Mouse (Mus musculus) skeletal muscle tissue, adult 2 months (tissue): ENCODE measurements around the gene Gm20489.

Experiments
- DNase-seq: peaks from one replicate; pipeline ENCODE4 v3.0.0-alpha.2; 2012; ENCODE audit warnings: low read depth, low spot score

The Gm20489 gene

GRCm38 (mm10) chrX:101268755-101269124 lies at the start of gene Gm20489:
Gene Gm20489, minus strand, starts transcription at chrX:101269023.
- DNase-seq = no peak

DNA sequence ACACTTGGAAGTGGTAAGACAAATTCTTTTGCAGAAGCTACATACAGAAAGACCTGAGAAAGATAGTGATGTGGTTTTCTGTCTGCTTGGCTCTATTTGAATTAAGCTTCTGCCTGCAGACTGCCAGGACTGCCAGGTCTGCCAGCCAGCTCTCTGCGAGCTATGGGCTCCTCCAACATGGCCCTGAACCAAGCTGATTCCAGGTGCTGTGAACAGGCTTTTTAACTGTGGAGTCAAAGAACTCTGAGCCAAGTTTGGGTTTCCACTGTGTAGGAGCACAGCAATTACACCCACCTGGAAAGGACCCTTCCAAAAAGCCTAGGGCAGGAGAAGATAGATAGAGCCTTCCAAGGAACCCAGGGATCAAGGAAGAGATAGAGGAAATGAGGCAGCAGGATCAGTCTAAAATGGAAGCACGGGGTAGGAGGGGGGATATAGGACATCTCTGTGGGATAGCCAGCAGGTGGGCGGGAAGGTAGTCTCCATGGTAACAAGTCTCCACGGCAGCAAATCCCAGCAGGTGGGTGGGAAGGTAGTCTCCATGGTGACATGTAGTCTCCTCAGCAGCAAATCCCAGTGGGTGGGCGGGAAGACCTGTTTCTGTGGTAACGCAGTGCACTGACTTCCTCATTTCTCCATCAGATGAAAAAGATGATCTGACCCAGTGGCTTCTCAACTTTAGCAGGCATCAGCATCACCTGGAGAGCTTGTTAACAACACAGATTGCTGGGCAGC lies 45.0 kb upstream of the Gm20489 start:
- DNase-seq = no peak

DNA sequence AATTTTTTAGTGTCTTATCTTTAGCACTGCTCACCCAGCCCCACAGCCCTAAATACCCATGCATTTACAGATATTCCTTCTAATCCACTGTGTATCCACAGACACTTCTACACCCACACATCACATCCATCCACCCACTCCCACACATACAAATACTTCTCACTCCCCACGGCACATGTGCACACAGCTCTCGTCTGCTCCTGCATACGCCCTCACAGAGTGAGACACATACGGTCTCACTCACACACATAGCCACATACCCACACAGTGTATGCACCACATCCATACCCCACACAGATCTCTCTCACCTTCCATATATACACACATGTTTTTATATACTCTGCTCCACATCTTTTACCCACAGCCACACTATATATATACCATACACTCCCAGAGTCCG lies 40.5 kb upstream of the Gm20489 start:
- DNase-seq = no peak

DNA sequence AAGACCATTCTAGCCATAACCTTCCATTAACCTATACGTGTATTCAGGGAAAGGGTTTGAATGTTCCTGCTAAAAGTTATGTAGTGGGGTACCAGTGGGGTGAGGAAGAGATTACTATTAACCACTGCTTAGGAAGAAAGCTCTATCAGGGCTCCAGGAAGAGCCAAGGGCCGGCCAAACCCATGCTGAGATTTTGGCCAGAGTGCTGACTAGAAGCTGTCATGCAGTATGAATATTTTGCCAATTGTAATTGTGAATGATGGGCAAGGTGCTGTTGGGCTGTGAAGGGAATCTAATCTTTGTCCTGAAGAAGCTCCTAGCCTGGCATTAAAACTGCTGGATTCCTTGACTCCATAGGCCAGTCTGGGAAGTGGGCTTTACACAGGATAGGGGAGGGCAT lies 35.8 kb upstream of the Gm20489 start:
- no peak for DNase-seq

- no peak for DNase-seq
Measured at GRCm38 (mm10) chrX:101301654-101302053, 32.8 kb upstream of the Gm20489 start.

DNA sequence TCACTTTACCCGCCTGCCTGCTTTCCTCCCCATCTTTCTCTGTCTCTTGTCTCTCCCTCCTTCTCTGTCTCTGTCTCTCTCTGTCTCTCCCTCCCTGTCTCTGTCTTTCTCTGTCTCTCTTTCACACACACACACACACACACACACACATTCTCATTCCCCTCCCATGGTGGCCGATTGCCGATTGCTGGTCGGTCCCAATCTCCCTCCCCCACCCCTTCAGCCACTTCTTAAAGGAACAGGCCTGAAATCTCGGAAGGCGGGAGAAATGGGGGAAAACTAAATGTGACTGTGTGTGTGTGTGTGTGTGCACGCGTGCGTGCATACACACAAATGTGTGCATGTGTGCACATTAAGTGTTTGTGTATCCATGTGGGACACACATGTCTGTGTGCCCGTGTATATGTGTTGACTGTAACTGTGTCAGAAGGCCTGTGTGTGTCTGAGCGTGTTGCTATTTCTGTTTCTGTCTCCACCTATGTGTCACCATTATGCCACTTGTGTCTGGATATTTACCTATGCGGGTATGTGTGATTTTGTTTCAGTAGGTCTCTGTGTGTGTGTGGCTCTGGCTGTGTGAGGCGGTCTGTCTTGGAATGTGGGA lies 31.7 kb upstream of the Gm20489 start:
- no peak for DNase-seq

DNA sequence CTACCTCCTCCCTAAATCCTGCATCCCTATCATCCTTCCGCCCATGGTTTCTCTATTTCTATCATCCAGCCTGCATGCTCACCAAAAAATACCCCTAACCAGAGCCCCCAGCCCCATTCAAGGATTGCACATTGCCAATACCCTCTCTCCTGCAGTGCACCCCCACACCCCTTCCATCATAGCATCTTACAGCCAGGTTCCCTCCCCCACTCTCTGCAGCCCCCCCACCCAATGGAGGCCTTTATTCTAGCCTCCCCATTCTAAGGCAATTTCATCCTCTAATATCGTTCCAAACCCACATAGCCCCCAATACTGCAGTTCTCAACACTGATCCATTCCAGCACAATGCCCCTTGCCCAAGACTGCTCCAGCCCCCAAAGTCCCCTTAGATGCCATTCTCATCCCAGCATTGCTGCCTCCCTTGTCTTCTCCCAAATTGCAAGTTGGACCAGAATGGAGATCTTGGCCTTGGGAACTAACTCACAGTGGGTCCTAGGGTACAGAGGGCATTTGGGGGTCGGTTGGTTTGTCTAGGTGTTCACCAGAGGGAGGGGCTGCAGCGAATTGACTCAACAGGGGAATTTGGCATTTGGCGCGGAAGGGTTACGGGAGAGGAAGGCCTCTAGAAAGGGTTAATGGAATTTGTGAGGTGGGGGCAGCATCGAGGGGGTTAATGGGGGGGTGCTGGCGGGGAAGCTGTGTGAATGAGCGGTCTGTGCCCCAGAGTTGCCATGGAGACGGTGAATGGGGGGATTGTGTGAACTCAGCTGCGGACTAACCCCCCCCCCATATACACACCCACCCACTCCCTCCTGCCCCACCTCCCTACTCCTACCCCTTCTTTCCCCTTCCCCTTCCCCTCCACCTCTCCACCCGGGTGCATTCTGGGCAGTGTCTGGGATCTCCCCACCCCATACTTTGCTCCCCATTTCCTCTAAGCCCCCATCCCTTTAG lies 30.9 kb upstream of the Gm20489 start:
- DNase-seq = no peak

DNA sequence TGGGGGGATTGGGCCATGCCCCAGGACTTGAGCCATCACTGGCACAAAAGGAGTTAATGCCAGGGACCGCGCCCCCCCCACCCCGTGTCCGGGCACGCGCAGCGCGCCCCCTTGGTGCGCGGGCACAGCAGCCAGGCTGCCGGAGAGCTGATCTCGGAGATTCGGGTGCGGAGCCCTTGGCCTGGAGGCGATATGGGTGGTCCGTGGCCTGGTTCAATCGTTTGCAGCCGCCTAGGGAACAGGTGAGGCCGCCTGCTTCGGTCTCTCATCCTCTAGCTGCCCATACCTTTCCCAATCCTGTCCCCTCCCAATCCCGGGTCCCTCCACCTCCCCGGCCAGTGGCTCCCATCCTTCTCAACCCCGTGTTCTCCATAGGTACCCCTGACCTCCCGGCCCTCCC lies 30.2 kb upstream of the Gm20489 start, which contains the start of gene Nlgn3:
Gene Nlgn3, plus strand, starts transcription at position 114 of the 400 bp plus-strand sequence.
- no peak for DNase-seq

GRCm38 (mm10) chrX:101290111-101290510 lies 21.3 kb upstream of the Gm20489 start:
- no peak for DNase-seq

GRCm38 (mm10) chrX:101289037-101289436 lies 20.2 kb upstream of the Gm20489 start:
- no peak for DNase-seq

GRCm38 (mm10) chrX:101288432-101288831 lies 19.6 kb upstream of the Gm20489 start:
- DNase-seq = no peak

GRCm38 (mm10) chrX:101287543-101287942 lies 18.7 kb upstream of the Gm20489 start:
- DNase-seq = no peak

DNA sequence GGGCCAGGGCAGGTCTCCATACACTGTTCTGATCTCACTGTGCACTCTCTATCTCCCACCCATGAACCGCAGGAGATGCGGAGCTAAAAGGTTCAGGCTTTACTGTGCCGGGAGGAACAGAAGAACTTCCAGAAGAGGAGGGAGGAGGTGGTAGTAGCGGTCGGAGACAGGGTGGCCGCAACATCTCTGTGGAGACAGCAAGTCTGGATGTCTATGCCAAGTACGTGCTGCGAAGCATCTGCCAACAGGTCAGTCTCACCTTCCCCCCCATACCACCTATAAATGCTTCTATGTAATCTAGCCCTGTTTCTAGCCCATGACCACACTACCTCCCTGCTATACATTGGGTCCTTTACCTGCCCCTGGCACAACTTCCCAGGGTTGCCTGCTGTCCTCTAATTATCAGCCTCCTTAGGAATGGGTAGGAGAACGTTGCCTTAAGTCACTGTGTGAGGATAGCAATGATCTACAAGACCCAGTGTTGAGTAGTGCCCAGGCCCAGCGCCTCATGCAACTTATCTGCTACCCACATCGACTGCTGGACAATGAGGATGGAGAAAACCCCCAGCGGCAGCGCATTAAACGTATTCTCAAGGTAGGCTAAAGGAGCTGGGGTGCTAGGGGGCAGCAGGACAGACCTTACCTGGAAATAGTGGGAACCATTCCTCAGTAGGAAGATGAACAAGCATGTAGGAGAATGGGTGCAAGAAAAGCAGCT lies 17.3 kb upstream of the Gm20489 start:
- no peak for DNase-seq

GRCm38 (mm10) chrX:101285534-101285933 lies 16.7 kb upstream of the Gm20489 start:
- DNase-seq = no peak

GRCm38 (mm10) chrX:101282813-101283212 lies 14.0 kb upstream of the Gm20489 start:
- DNase-seq = no peak

DNA sequence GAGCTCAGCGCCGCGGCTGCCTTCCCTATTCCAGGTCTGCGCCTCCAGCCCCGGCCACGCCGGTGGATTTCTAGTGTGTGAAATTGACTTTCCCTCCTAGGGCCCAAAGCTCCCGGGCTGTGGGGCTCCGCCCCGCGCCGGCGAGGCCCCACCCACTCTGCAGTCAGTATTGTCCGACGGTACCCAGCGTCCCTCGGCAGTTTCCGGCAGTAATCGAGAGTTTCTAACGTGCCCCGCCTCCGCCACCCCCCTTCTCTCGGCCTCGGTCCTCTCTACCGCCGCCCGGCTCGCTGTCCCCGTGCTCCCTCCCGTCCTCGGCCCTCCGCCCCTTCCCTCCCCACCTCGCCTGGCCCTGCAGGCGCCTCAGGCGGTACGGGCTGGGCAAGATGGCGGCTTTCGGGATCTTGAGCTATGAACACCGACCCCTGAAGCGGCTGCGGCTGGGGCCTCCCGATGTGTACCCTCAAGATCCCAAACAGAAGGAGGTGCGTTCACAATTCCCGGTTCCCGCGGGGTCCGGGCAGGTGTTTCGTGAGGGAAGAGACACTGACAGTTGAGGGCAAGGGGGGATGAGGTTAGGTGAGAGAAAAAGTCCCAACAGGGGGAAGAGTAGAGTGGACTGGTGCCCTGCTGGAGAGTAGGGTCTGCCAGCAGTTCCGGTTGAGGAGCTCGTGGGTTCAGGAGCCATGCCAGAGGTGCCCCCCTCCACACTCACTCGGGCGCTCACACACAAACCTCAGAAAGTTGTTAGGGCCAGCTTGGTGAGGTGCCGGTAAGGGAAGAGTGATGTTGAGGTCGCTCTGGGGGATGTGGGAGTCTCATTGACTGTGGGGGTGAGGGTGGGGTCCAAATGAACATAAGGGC lies 5.3 kb upstream of the Gm20489 start, which contains the start of gene Med12:
Gene Med12, plus strand, starts transcription at position 156 of the 864 bp plus-strand sequence.
- peak; percentile 87 for DNase-seq

DNA sequence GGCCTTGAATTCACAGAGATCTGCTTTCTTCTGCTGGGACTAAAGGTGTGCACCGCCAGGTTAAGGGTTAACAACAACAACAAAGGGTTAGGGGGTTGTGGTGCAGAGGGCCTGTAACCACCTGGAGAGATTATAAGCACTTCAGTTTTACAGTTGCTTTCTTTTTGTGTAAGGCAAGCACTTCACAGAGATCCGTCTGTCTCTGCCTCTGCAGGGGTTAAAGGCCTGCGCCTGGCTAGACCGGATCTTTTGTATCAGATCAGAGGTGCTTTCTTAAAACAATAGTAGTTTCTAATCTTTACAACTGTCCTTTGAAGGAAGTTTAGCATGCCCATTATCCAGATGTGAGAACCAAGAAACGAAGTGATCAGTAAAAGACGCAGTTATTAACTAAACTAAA lies 4.6 kb upstream of the Gm20489 start:
- DNase-seq = no peak

DNA sequence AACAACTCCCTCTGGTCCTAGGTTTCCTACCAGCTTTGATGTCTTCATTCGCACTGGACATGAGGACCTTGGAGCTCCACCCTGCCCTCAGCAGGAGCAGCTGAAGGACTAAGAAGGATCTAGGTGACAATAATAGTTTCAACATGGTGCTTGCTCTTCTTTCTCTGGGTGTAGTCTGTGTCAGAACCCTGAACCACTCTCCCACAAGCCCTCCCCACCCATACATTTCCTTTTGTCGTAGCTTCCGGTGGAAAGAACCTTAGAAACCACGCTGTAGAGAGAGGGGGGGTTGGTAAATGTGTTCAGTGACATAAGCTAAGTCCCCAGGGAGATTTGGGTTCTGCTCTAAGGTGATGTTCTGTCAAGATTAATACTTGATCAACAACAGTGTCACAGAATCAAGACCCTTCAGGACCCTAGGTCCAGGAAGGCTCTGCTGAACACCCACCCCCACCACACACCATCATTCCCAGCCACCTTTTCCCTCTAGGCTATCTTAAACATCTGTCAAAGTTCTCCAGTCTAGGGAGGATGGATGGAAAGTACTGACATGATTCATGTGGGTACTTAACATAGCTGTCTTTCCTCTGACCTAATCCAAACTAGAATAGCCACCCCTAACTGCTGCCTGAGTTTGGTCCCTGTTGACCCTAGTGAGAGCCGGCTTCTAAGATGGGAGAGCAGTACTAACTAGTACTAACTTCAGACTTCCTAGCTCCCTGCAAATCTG lies 633 bp downstream of the Gm20489 start, which contains the start of gene Il2rg:
Gene Il2rg, minus strand, starts transcription at position 231 of the 730 bp plus-strand sequence.
- no peak for DNase-seq

- DNase-seq = no peak
Measured at GRCm38 (mm10) chrX:101266631-101267030, 2.2 kb downstream of the Gm20489 start.

DNA sequence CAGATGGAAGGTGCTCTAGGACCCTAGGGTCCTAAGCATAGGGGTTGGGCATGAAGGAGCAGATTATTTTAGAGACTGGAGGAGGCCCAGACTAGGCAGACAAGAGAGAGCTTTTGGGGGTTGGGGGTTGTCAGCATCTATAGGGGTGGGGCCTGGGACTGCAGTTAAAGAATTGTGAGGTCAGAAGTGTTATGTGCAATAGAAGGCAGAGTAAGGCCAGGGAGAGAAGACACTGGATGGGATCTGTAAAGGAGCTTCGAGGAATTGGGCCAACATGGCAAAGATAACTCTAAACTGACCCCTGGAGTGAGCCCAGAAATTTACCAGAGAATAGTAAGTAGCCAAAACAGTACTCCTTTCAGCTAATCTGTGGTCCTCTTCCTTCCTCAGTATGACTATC lies 4.9 kb downstream of the Gm20489 start, which contains the start of gene Gm614:
Gene Gm614, minus strand, starts transcription at position 101 of the 400 bp plus-strand sequence.
- DNase-seq = no peak
